Mouse (Mus musculus) neural tube, embryonic 11.5 days (tissue): Measurements from ENCODE around the gene Tmem108. TPM values are rescaled to one million over a fixed set of nuclear protein-coding genes. Genes with fewer than 3 reads are reported as not detected.
"Not testable (repeated sequence)": the region's sequence is repeated elsewhere in the genome, so short reads cannot be mapped to it uniquely, and the experiment has no call there.

Experiments
- ATAC-seq: fragments of 200-750 bp; cut with Nextera tagmentation; 2 replicates; pipeline ENCODE4 v1.8.0; 2017; ENCODE audit warnings: moderate number of reproducible peaks, mild to moderate bottlenecking, moderate TSS enrichment, moderate library complexity; ENCODE audit not compliant: insufficient read depth, low FRiP score, low TSS enrichment
- DNase-seq: peaks from one replicate; pipeline ENCODE4 v3.0.0-alpha.2; 2015; ENCODE audit warnings: low spot score
- H3K27ac ChIP-seq: fragments of 300-500 bp; sonication (generic); 2 replicates; pipeline ENCODE4 v1.5.1; 2014; ENCODE audit warnings: low read depth, mild to moderate bottlenecking, low read length
- H3K27me3 ChIP-seq: fragments of 300-500 bp; sonication (generic); 2 replicates; pipeline ENCODE4 v1.6.1; 2014; ENCODE audit warnings: mild to moderate bottlenecking, low read length, mixed read lengths; ENCODE audit not compliant: control insufficient read depth, insufficient read depth
- H3K36me3 ChIP-seq: fragments of 300-500 bp; sonication (generic); 2 replicates; pipeline ENCODE4 v1.6.1; 2014; ENCODE audit warnings: mild to moderate bottlenecking, low read length, moderate library complexity, mixed read lengths; ENCODE audit not compliant: control insufficient read depth, insufficient read depth
- H3K4me1 ChIP-seq: fragments of 300-500 bp; sonication (generic); 2 replicates; pipeline ENCODE4 v1.6.1; 2014; ENCODE audit warnings: low read length, mixed read lengths; ENCODE audit not compliant: control insufficient read depth, insufficient read depth
- H3K4me2 ChIP-seq: fragments of 300-500 bp; sonication (generic); 2 replicates; pipeline ENCODE4 v1.6.1; 2014; ENCODE audit warnings: low read depth, mild to moderate bottlenecking, moderate library complexity
- H3K4me3 ChIP-seq: fragments of 300-500 bp; sonication (generic); 2 replicates; pipeline ENCODE4 v1.5.1; 2014; ENCODE audit warnings: low read depth, low read length
- H3K9ac ChIP-seq: fragments of 300-500 bp; sonication (generic); 2 replicates; pipeline ENCODE4 v1.6.1; 2014; ENCODE audit warnings: mild to moderate bottlenecking, low read length
- H3K9me3 ChIP-seq: fragments of 300-500 bp; sonication (generic); 2 replicates; pipeline ENCODE4 v1.6.1; 2016; ENCODE audit warnings: low read length; ENCODE audit not compliant: control insufficient read depth
- WGBS: fragments of 180-500 bp; shearing (Covaris S2); extraction: QIAGEN DNeasy Blood & Tissue Kit; methylation state at CpG from one replicate; pipeline ENCODE4 v1.1.7; 2014; 5-methylcytosine and 5-hydroxymethylcytosine counted together
- polyA plus RNA-seq: library from polyadenylated mRNA; unstranded; fragments of >200 nt; fragmentation: Nextera tagmentation; extraction: Ambion mirVana; gene quantifications from 2 replicates; pipeline ENCODE4 v1.2.1, GENCODE M21; 2014

Tmem108 gene
- polyA plus RNA-seq, 1 experiment from 2014 or later: 19.9 TPM

- H3K9ac ChIP-seq: no peak overlapping the region
- DNase-seq: no peak
- H3K4me1 ChIP-seq: 0 out of 2 replicates have a peak, but pooled peaks cover 3% of the 10 kb centered on the region
- no peak for ATAC-seq
- H3K9me3 ChIP-seq: no peaks in the 10 kb centered on the region
- H3K27ac ChIP-seq: no peak overlapping the region
- WGBS: 52% methylated on average over 6 of the region's 6 CpGs
- no peaks in the 10 kb centered on the region for H3K27me3 ChIP-seq
- H3K4me2 ChIP-seq: no peak overlapping the region
- no peak overlapping the region for H3K4me3 ChIP-seq
- no peaks in the 10 kb centered on the region for H3K36me3 ChIP-seq
Observed at GRCm38 (mm10) chr9:103687130-103687529, 74.5 kb downstream of the Tmem108 start.

GRCm38 (mm10) chr9:103681741-103682330 lies 79.8 kb downstream of the Tmem108 start:
- 78% methylated on average over 4 of the region's 4 CpGs for WGBS
- ATAC-seq: no peak
- Histone ChIP-seq H3K9ac (no peak overlapping the region), H3K4me1 (0 out of 2 replicates have a peak, but pooled peaks cover 4% of the 10 kb centered on the region), H3K36me3 (no peaks in the 10 kb centered on the region), H3K27me3 (no peaks in the 10 kb centered on the region), H3K27ac (no peak overlapping the region), H3K4me3 (no peak overlapping the region), H3K4me2 (no peak overlapping the region), H3K9me3 (no peaks in the 10 kb centered on the region)
- no peak for DNase-seq

- Histone ChIP-seq H3K4me1 (0 out of 2 replicates have a peak, but pooled peaks cover 4% of the 10 kb centered on the region), H3K9me3 (no peaks in the 10 kb centered on the region), H3K9ac (no peak overlapping the region), H3K36me3 (no peaks in the 10 kb centered on the region), H3K4me2 (no peak overlapping the region), H3K4me3 (no peak overlapping the region), H3K27ac (no peak overlapping the region), H3K27me3 (no peaks in the 10 kb centered on the region)
- DNase-seq (no peak), ATAC-seq (no peak)
- 35% methylated on average over 2 of the region's 2 CpGs for WGBS
Observed at GRCm38 (mm10) chr9:103679234-103679633, 82.4 kb downstream of the Tmem108 start.

GRCm38 (mm10) chr9:103678531-103679060 lies 83.0 kb downstream of the Tmem108 start:
- Histone ChIP-seq H3K36me3 (no peaks in the 10 kb centered on the region), H3K9ac (no peak overlapping the region), H3K9me3 (no peaks in the 10 kb centered on the region), H3K4me2 (no peak overlapping the region), H3K27ac (no peak overlapping the region), H3K4me3 (no peak overlapping the region), H3K4me1 (0 out of 2 replicates have a peak, but pooled peaks cover 4% of the 10 kb centered on the region), H3K27me3 (no peaks in the 10 kb centered on the region)
- 63% methylated on average over 7 of the region's 7 CpGs for WGBS
- DNase-seq: no peak
- no peak for ATAC-seq

- Histone ChIP-seq H3K4me1 (0 out of 2 replicates have a peak, but pooled peaks cover 4% of the 10 kb centered on the region), H3K4me2 (no peak overlapping the region), H3K9ac (no peak overlapping the region), H3K36me3 (no peaks in the 10 kb centered on the region), H3K27ac (no peak overlapping the region), H3K9me3 (no peaks in the 10 kb centered on the region), H3K4me3 (no peak overlapping the region), H3K27me3 (no peaks in the 10 kb centered on the region)
- ATAC-seq (no peak), DNase-seq (no peak)
- WGBS: 77% methylated on average over 5 of the region's 5 CpGs
Observed at GRCm38 (mm10) chr9:103677811-103678210, 83.8 kb downstream of the Tmem108 start.

GRCm38 (mm10) chr9:103675721-103676480 lies 85.7 kb downstream of the Tmem108 start:
- Histone ChIP-seq H3K4me3 (no peak overlapping the region), H3K27me3 (no peaks in the 10 kb centered on the region), H3K4me2 (no peak overlapping the region), H3K36me3 (no peaks in the 10 kb centered on the region), H3K9ac (no peak overlapping the region), H3K4me1 (0 out of 2 replicates have a peak, but pooled peaks cover 4% of the 10 kb centered on the region), H3K27ac (no peak overlapping the region), H3K9me3 (no peaks in the 10 kb centered on the region)
- WGBS: 91% methylated on average over 13 of the region's 13 CpGs
- ATAC-seq (no peak), DNase-seq (no peak)

GRCm38 (mm10) chr9:103672881-103673280 lies 88.8 kb downstream of the Tmem108 start:
- Histone ChIP-seq H3K4me1 (no peaks in the 10 kb centered on the region), H3K27me3 (no peaks in the 10 kb centered on the region), H3K4me3 (no peak overlapping the region), H3K27ac (no peak overlapping the region), H3K4me2 (no peak overlapping the region), H3K36me3 (no peaks in the 10 kb centered on the region), H3K9ac (no peak overlapping the region), H3K9me3 (no peaks in the 10 kb centered on the region)
- ATAC-seq (no peak), DNase-seq (no peak)
- 89% methylated on average over 4 of the region's 4 CpGs for WGBS

GRCm38 (mm10) chr9:103670592-103671113 lies 91.0 kb downstream of the Tmem108 start:
- 94% methylated on average over 8 of the region's 8 CpGs for WGBS
- ATAC-seq, H3K4me1 ChIP-seq, H3K27me3 ChIP-seq, H3K27ac ChIP-seq, H3K9me3 ChIP-seq, H3K4me3 ChIP-seq, H3K9ac ChIP-seq, H3K4me2 ChIP-seq, H3K36me3 ChIP-seq, DNase-seq: not testable (repeated sequence)
